Mouse (Mus musculus): ENCODE measurements around the gene Usp38. TPM values are rescaled to one million over a fixed set of nuclear protein-coding genes. Genes with fewer than 3 reads are reported as not detected.

Usp38 gene
- polyA plus RNA-seq, 1 experiment from 2014 or later = 22.3 TPM

GRCm38 (mm10) chr8:81012031-81012560 lies 2.6 kb downstream of the Usp38 start:
- H3K4me1 ChIP-seq (replicated peaks; ENCODE audit: control insufficient read depth, insufficient read depth, low read length) = peaks cover 15% of the 10 kb centered on the region
- WGBS = 68% methylated on average over 4 of the region's 4 CpGs
- ATAC-seq (replicated peaks; ENCODE audit: low FRiP score) = no peak

GRCm38 (mm10) chr8:81010386-81010785 lies 4.3 kb downstream of the Usp38 start:
- H3K27me3 ChIP-seq (replicated peaks; ENCODE audit: control insufficient read depth, insufficient read depth, low read length) = no peaks in the 10 kb centered on the region
- DNase-seq (ENCODE audit: low spot score) (no peak), ATAC-seq (replicated peaks; ENCODE audit: low FRiP score) (no peak)
- H3K36me3 ChIP-seq (ENCODE audit: control insufficient read depth, insufficient read depth, low read length) = peaks cover 7% of the 10 kb centered on the region; the same call in 1 of the 2 replicates
- H3K4me1 ChIP-seq (replicated peaks; ENCODE audit: control insufficient read depth, insufficient read depth, low read length) = peaks cover 15% of the 10 kb centered on the region
- no peak overlapping the region for H3K4me3 ChIP-seq (ENCODE audit: low read depth, low read length)
- WGBS = 72% methylated on average over 5 of the region's 5 CpGs
- peak overlapping the region; percentile 89; the same call in 1 of the 2 replicates for H3K4me2 ChIP-seq
- H3K9me3 ChIP-seq (ENCODE audit: control insufficient read depth, low read length) = no peaks in the 10 kb centered on the region
- no peak overlapping the region for H3K27ac ChIP-seq (ENCODE audit: low read depth, low read length)
- H3K9ac ChIP-seq (ENCODE audit: low read depth, low read length) = no peak overlapping the region

More at GRCm38 (mm10) chr8:81012031-81012560, 2.6 kb downstream of the Usp38 start:
- H3K4me3 ChIP-seq (ENCODE audit: low read depth, low read length) = peak overlapping the region; percentile 39
- H3K36me3 ChIP-seq (ENCODE audit: control insufficient read depth, insufficient read depth, low read length) = peaks cover 2% of the 10 kb centered on the region; the same call in 1 of the 2 replicates
- peak overlapping the region; percentile 52; the same call in 1 of the 2 replicates for H3K9ac ChIP-seq (ENCODE audit: low read depth, low read length)
- no peaks in the 10 kb centered on the region for H3K27me3 ChIP-seq (replicated peaks; ENCODE audit: control insufficient read depth, insufficient read depth, low read length)
- H3K4me2 ChIP-seq = peak overlapping the region; percentile 89
- no peaks in the 10 kb centered on the region for H3K9me3 ChIP-seq (ENCODE audit: control insufficient read depth, low read length)
- no peak for DNase-seq (ENCODE audit: low spot score)
- H3K27ac ChIP-seq (ENCODE audit: low read depth, low read length) = no peak overlapping the region

- H3K36me3 ChIP-seq (ENCODE audit: control insufficient read depth, insufficient read depth, low read length) = peaks cover 25% of the 10 kb centered on the region
- H3K9me3 ChIP-seq (ENCODE audit: control insufficient read depth, low read length) = no peaks in the 10 kb centered on the region
- H3K9ac ChIP-seq (ENCODE audit: low read depth, low read length) = no peak overlapping the region
- no peak overlapping the region for H3K4me2 ChIP-seq
- no peak overlapping the region for H3K27ac ChIP-seq (ENCODE audit: low read depth, low read length)
- H3K4me1 ChIP-seq (replicated peaks; ENCODE audit: control insufficient read depth, insufficient read depth, low read length) = no peaks in the 10 kb centered on the region
- DNase-seq (ENCODE audit: low spot score) (no peak), ATAC-seq (replicated peaks; ENCODE audit: low FRiP score) (no peak)
- H3K27me3 ChIP-seq (replicated peaks; ENCODE audit: control insufficient read depth, insufficient read depth, low read length) = no peaks in the 10 kb centered on the region
- H3K4me3 ChIP-seq (ENCODE audit: low read depth, low read length) = no peak overlapping the region
- 93% methylated on average over 1 of the region's 1 CpGs for WGBS
Measured at GRCm38 (mm10) chr8:81005114-81005513, 9.6 kb downstream of the Usp38 start.

GRCm38 (mm10) chr8:80996632-80997031 lies 18.1 kb downstream of the Usp38 start:
- 44% methylated on average over 1 of the region's 1 CpGs for WGBS
- DNase-seq (ENCODE audit: low spot score) = no peak
- H3K27me3 ChIP-seq (replicated peaks; ENCODE audit: control insufficient read depth, insufficient read depth, low read length) = no peaks in the 10 kb centered on the region
- no peak overlapping the region for H3K4me3 ChIP-seq (ENCODE audit: low read depth, low read length)
- no peaks in the 10 kb centered on the region for H3K9me3 ChIP-seq (ENCODE audit: control insufficient read depth, low read length)
- H3K27ac ChIP-seq (ENCODE audit: low read depth, low read length) = no peak overlapping the region
- peaks cover 42% of the 10 kb centered on the region for H3K36me3 ChIP-seq (ENCODE audit: control insufficient read depth, insufficient read depth, low read length)
- no peak overlapping the region for H3K9ac ChIP-seq (ENCODE audit: low read depth, low read length)
- no peaks in the 10 kb centered on the region for H3K4me1 ChIP-seq (replicated peaks; ENCODE audit: control insufficient read depth, insufficient read depth, low read length)
- H3K4me2 ChIP-seq = no peak overlapping the region
- ATAC-seq (replicated peaks; ENCODE audit: low FRiP score) = no peak

- Histone ChIP-seq H3K4me1 (replicated peaks; ENCODE audit: control insufficient read depth, insufficient read depth, low read length) (no peaks in the 10 kb centered on the region), H3K4me3 (ENCODE audit: low read depth, low read length) (no peak overlapping the region), H3K27me3 (replicated peaks; ENCODE audit: control insufficient read depth, insufficient read depth, low read length) (no peaks in the 10 kb centered on the region), H3K36me3 (ENCODE audit: control insufficient read depth, insufficient read depth, low read length) (peaks cover 35% of the 10 kb centered on the region), H3K4me2 (no peak overlapping the region), H3K27ac (ENCODE audit: low read depth, low read length) (no peak overlapping the region), H3K9ac (ENCODE audit: low read depth, low read length) (no peak overlapping the region), H3K9me3 (ENCODE audit: control insufficient read depth, low read length) (no peaks in the 10 kb centered on the region)
- WGBS = 64% methylated on average over 3 of the region's 3 CpGs
- ATAC-seq (replicated peaks; ENCODE audit: low FRiP score) = peak; percentile 67
- no peak for DNase-seq (ENCODE audit: low spot score)
Measured at GRCm38 (mm10) chr8:80991937-80992336, 22.8 kb downstream of the Usp38 start.

GRCm38 (mm10) chr8:80982829-80983228 lies 31.9 kb downstream of the Usp38 start:
- H3K36me3 ChIP-seq (ENCODE audit: control insufficient read depth, insufficient read depth, low read length) = peaks cover 26% of the 10 kb centered on the region
- no peak overlapping the region for H3K9ac ChIP-seq (ENCODE audit: low read depth, low read length)
- no peaks in the 10 kb centered on the region for H3K27me3 ChIP-seq (replicated peaks; ENCODE audit: control insufficient read depth, insufficient read depth, low read length)
- H3K4me1 ChIP-seq (replicated peaks; ENCODE audit: control insufficient read depth, insufficient read depth, low read length) = no peaks in the 10 kb centered on the region
- ATAC-seq (replicated peaks; ENCODE audit: low FRiP score) = no peak
- H3K4me3 ChIP-seq (ENCODE audit: low read depth, low read length) = no peak overlapping the region
- no peaks in the 10 kb centered on the region for H3K9me3 ChIP-seq (ENCODE audit: control insufficient read depth, low read length)
- no peak overlapping the region for H3K27ac ChIP-seq (ENCODE audit: low read depth, low read length)
- WGBS = 87% methylated on average over 4 of the region's 4 CpGs
- H3K4me2 ChIP-seq = no peak overlapping the region
- no peak for DNase-seq (ENCODE audit: low spot score)

GRCm38 (mm10) chr8:80981696-80982095 lies 33.0 kb downstream of the Usp38 start:
- Histone ChIP-seq H3K27me3 (replicated peaks; ENCODE audit: control insufficient read depth, insufficient read depth, low read length) (no peaks in the 10 kb centered on the region), H3K27ac (ENCODE audit: low read depth, low read length) (no peak overlapping the region), H3K4me2 (no peak overlapping the region), H3K4me3 (ENCODE audit: low read depth, low read length) (no peak overlapping the region), H3K9ac (ENCODE audit: low read depth, low read length) (no peak overlapping the region), H3K4me1 (replicated peaks; ENCODE audit: control insufficient read depth, insufficient read depth, low read length) (no peaks in the 10 kb centered on the region), H3K36me3 (ENCODE audit: control insufficient read depth, insufficient read depth, low read length) (peaks cover 22% of the 10 kb centered on the region), H3K9me3 (ENCODE audit: control insufficient read depth, low read length) (no peaks in the 10 kb centered on the region)
- 86% methylated on average over 9 of the region's 9 CpGs for WGBS
- DNase-seq (ENCODE audit: low spot score) (no peak), ATAC-seq (replicated peaks; ENCODE audit: low FRiP score) (no peak)

- Histone ChIP-seq H3K9me3 (ENCODE audit: control insufficient read depth, low read length) (no peaks in the 10 kb centered on the region), H3K27ac (ENCODE audit: low read depth, low read length) (no peak overlapping the region), H3K4me3 (ENCODE audit: low read depth, low read length) (no peak overlapping the region), H3K4me1 (replicated peaks; ENCODE audit: control insufficient read depth, insufficient read depth, low read length) (no peaks in the 10 kb centered on the region), H3K9ac (ENCODE audit: low read depth, low read length) (no peak overlapping the region), H3K36me3 (ENCODE audit: control insufficient read depth, insufficient read depth, low read length) (peaks cover 16% of the 10 kb centered on the region), H3K27me3 (replicated peaks; ENCODE audit: control insufficient read depth, insufficient read depth, low read length) (no peaks in the 10 kb centered on the region), H3K4me2 (no peak overlapping the region)
- WGBS = 81% methylated on average over 4 of the region's 4 CpGs
- DNase-seq (ENCODE audit: low spot score) (no peak), ATAC-seq (replicated peaks; ENCODE audit: low FRiP score) (no peak)
Measured at GRCm38 (mm10) chr8:80980063-80980462, 34.7 kb downstream of the Usp38 start.

- H3K9me3 ChIP-seq (ENCODE audit: control insufficient read depth, low read length) = no peaks in the 10 kb centered on the region
- H3K27ac ChIP-seq (ENCODE audit: low read depth, low read length) = no peak overlapping the region
- no peaks in the 10 kb centered on the region for H3K4me1 ChIP-seq (replicated peaks; ENCODE audit: control insufficient read depth, insufficient read depth, low read length)
- H3K4me3 ChIP-seq (ENCODE audit: low read depth, low read length) = no peak overlapping the region
- no peak overlapping the region for H3K9ac ChIP-seq (ENCODE audit: low read depth, low read length)
- ATAC-seq (replicated peaks; ENCODE audit: low FRiP score) = no peak
- DNase-seq (ENCODE audit: low spot score) = no peak
- peaks cover 11% of the 10 kb centered on the region for H3K36me3 ChIP-seq (ENCODE audit: control insufficient read depth, insufficient read depth, low read length)
- WGBS = 77% methylated on average over 1 of the region's 1 CpGs
- no peak overlapping the region for H3K4me2 ChIP-seq
- no peaks in the 10 kb centered on the region for H3K27me3 ChIP-seq (replicated peaks; ENCODE audit: control insufficient read depth, insufficient read depth, low read length)
Measured at GRCm38 (mm10) chr8:80977231-80977630, 37.5 kb downstream of the Usp38 start.
